Mouse (Mus musculus) CH12.LX (cell line): ENCODE measurements around the gene Akap2. TPM values are rescaled to one million over a fixed set of nuclear protein-coding genes. Genes with fewer than 3 reads are reported as not detected.

Experiments
- DNase-seq: peaks from one replicate; pipeline ENCODE4 v3.0.0-alpha.2; 2013; ENCODE audit errors: extremely low read depth
- H3K27ac ChIP-seq: 2 replicates; pipeline ENCODE4 v1.5.1; 2012; ENCODE audit warnings: low read depth, mild to moderate bottlenecking, control low read depth, moderate library complexity; ENCODE audit not compliant: insufficient read depth
- H3K27me3 ChIP-seq: replicated peaks from 2 replicates; pipeline ENCODE3; 2012; ENCODE audit warnings: inconsistent platforms
- H3K36me3 ChIP-seq, 2 experiments: replicated peaks in 1 of 2; 2 replicates each; pipeline versions ENCODE3 to v1.6.1; 2012; ENCODE audit warnings: inconsistent platforms in 1 of 2, low read length in 1 of 2, mild to moderate bottlenecking in 1 of 2, mixed read lengths in 1 of 2, moderate library complexity in 1 of 2; ENCODE audit not compliant: control insufficient read depth in 1 of 2, insufficient read depth in 1 of 2
- H3K4me1 ChIP-seq, 2 experiments: 2 replicates each; pipeline ENCODE4 v1.6.1; 2012; ENCODE audit warnings: inconsistent platforms in 1 of 2, moderate library complexity in 1 of 2; ENCODE audit not compliant: insufficient read depth in 2 of 2, control insufficient read depth in 1 of 2
- H3K4me2 ChIP-seq: 2 replicates; pipeline ENCODE4 v1.6.1; 2012; ENCODE audit warnings: low read depth, mild to moderate bottlenecking, control low read depth; ENCODE audit not compliant: poor library complexity, insufficient read depth, severe bottlenecking
- H3K4me3 ChIP-seq, 3 experiments: fragments of 150-350 bp in 1 of 3; sonication (generic) in 1 of 3; replicated peaks in 1 of 3; 2 replicates each; pipeline versions ENCODE3 to v1.5.1; 2011 to 2012; ENCODE audit warnings: low read depth in 2 of 3, low read length in 2 of 3, mild to moderate bottlenecking in 2 of 3, moderate library complexity in 2 of 3, control low read depth in 1 of 3, improper control_type of control experiment in 1 of 3, inconsistent platforms in 1 of 3, mixed read lengths in 1 of 3; ENCODE audit not compliant: poor library complexity in 1 of 3
- H3K79me2 ChIP-seq: replicated peaks from 2 replicates; pipeline ENCODE4 v1.6.1; 2012; ENCODE audit warnings: mild to moderate bottlenecking, moderate library complexity; ENCODE audit not compliant: control insufficient read depth, poor library complexity, insufficient read depth, severe bottlenecking; ENCODE audit errors: extremely low read depth
- H3K9ac ChIP-seq: 2 replicates; pipeline ENCODE4 v1.6.1; 2012; ENCODE audit warnings: low read depth, mild to moderate bottlenecking, control low read depth, moderate library complexity; ENCODE audit not compliant: insufficient read depth
- H3K9me3 ChIP-seq: replicated peaks from 2 replicates; pipeline ENCODE3; 2012; ENCODE audit warnings: low read length, inconsistent platforms, mixed read lengths
- CHD1 ChIP-seq: IDR thresholded peaks from 2 replicates; pipeline ENCODE4 v1.6.1; 2012; ENCODE audit warnings: low read depth, low read length, improper control_type of control experiment, inconsistent platforms
- CHD2 ChIP-seq: IDR thresholded peaks from 2 replicates; pipeline ENCODE4 v1.6.1; 2011; ENCODE audit warnings: low read length, improper control_type of control experiment
- CTCF ChIP-seq, 2 experiments: IDR thresholded peaks in 1 of 2; conservative IDR thresholded peaks in 1 of 2; 2 replicates each; pipeline ENCODE4 v1.5.1; 2011 to 2012; ENCODE audit warnings: low read depth in 2 of 2, low read length in 2 of 2, improper control_type of control experiment in 1 of 2, inconsistent platforms in 1 of 2, mild to moderate bottlenecking in 1 of 2, moderate library complexity in 1 of 2
- E2F4 ChIP-seq: IDR thresholded peaks from 2 replicates; pipeline ENCODE4 v1.6.1; 2011; ENCODE audit warnings: low read depth, low read length, improper control_type of control experiment; ENCODE audit not compliant: insufficient replicate concordance
- GABPA ChIP-seq: IDR thresholded peaks from 2 replicates; pipeline ENCODE4 v1.6.1; 2012; ENCODE audit warnings: low read depth, low read length, improper control_type of control experiment, inconsistent platforms; ENCODE audit not compliant: insufficient replicate concordance
- HCFC1 ChIP-seq: IDR thresholded peaks from 2 replicates; pipeline ENCODE4 v1.6.1; 2012; ENCODE audit warnings: low read depth, mild to moderate bottlenecking, inconsistent platforms, low read length, improper control_type of control experiment
- IRF4 ChIP-seq: IDR thresholded peaks from 2 replicates; pipeline ENCODE4 v1.6.1; 2014; ENCODE audit warnings: low read depth, mild to moderate bottlenecking, inconsistent platforms, low read length, improper control_type of control experiment
- JUN ChIP-seq: IDR thresholded peaks from 2 replicates; pipeline ENCODE4 v1.6.1; 2011; ENCODE audit warnings: low read depth, mild to moderate bottlenecking, low read length, improper control_type of control experiment, moderate library complexity; ENCODE audit not compliant: insufficient read depth
- MAFK ChIP-seq: IDR thresholded peaks from 2 replicates; pipeline ENCODE4 v1.6.1; 2011; ENCODE audit warnings: low read length, improper control_type of control experiment; ENCODE audit not compliant: insufficient replicate concordance
- MAZ ChIP-seq: IDR thresholded peaks from 2 replicates; pipeline ENCODE4 v1.6.1; 2012; ENCODE audit warnings: low read depth, mild to moderate bottlenecking, inconsistent platforms, low read length, improper control_type of control experiment, moderate library complexity
- MEF2A ChIP-seq: IDR thresholded peaks from 2 replicates; pipeline ENCODE4 v1.6.1; 2014; ENCODE audit warnings: low read depth, mild to moderate bottlenecking, inconsistent platforms, low read length, improper control_type of control experiment, borderline replicate concordance
- MXI1 ChIP-seq: IDR thresholded peaks from 2 replicates; pipeline ENCODE4 v1.6.1; 2011; ENCODE audit warnings: mild to moderate bottlenecking, low read depth, low read length, improper control_type of control experiment
- MYC ChIP-seq: IDR thresholded peaks from 2 replicates; pipeline ENCODE4 v1.6.1; 2011; ENCODE audit warnings: low read depth, mild to moderate bottlenecking, improper control_type of control experiment, low read length
- NRF1 ChIP-seq: IDR thresholded peaks from 2 replicates; pipeline ENCODE4 v1.6.1; 2014; ENCODE audit warnings: low read depth, mild to moderate bottlenecking, inconsistent platforms, low read length, improper control_type of control experiment, moderate library complexity
- POLR2A ChIP-seq: IDR thresholded peaks from 2 replicates; pipeline ENCODE4 v1.6.1; 2011; ENCODE audit warnings: low read depth, mild to moderate bottlenecking, improper control_type of control experiment, low read length
- RCOR1 ChIP-seq: conservative IDR thresholded peaks from 2 replicates; pipeline ENCODE4 v1.6.1; 2012; ENCODE audit warnings: low read depth, mild to moderate bottlenecking, inconsistent platforms, low read length, improper control_type of control experiment
- SIN3A ChIP-seq: IDR thresholded peaks from 2 replicates; pipeline ENCODE4 v1.6.1; 2012; ENCODE audit warnings: low read length, improper control_type of control experiment, inconsistent platforms
- SMC3 ChIP-seq: IDR thresholded peaks from 2 replicates; pipeline ENCODE4 v1.6.1; 2011; ENCODE audit warnings: low read depth, low read length, improper control_type of control experiment
- USF2 ChIP-seq: conservative IDR thresholded peaks from 2 replicates; pipeline ENCODE4 v1.6.1; 2011; ENCODE audit warnings: low read depth, low read length, improper control_type of control experiment
- ZC3H11A ChIP-seq: IDR thresholded peaks from 2 replicates; pipeline ENCODE4 v1.6.1; 2012; ENCODE audit warnings: low read depth, mild to moderate bottlenecking, inconsistent platforms, low read length, improper control_type of control experiment
- ZNF384 ChIP-seq: IDR thresholded peaks from 2 replicates; pipeline ENCODE4 v1.6.1; 2012; ENCODE audit warnings: low read depth, low read length, improper control_type of control experiment, inconsistent platforms
- dilution Hi-C: fragments of 300-500 bp; cut with MboI; formaldehyde crosslinking; loops from 2 replicates; pipeline ENCODE4 v1.14.3; 2020; ENCODE audit warnings: low sequenced_read_pairs; ENCODE audit not compliant: extremely low pct_unique_long_range_greater_than_20kb, extremely low pct_ligation_motif_present
- in situ Hi-C: fragments of 300-500 bp; cut with MboI; formaldehyde crosslinking; loops from 3 replicates; pipeline ENCODE4 v1.14.3; 2019; ENCODE audit warnings: low sequenced_read_pairs, low pct_ligation_motif_present, low pct_unique_long_range_greater_than_20kb, mixed read lengths
- polyA plus RNA-seq: library from polyadenylated mRNA; unstranded; fragments of >175 nt; gene quantifications from 2 replicates; pipeline ENCODE4 v1.2.1, GENCODE M21; 2012; ENCODE audit warnings: low read depth; ENCODE audit not compliant: insufficient read length
- total RNA-seq, 2 experiments: library from RNA; depleted of rRNA; stranded (reverse); fragments of 300-350 nt in 1 of 2; fragments of >200 nt in 1 of 2; gene quantifications; 2 replicates each; pipeline ENCODE4 v1.2.3; 2012 to 2014

The Akap2 gene
- total and polyA plus RNA-seq, 3 experiments = 0.25 TPM; not detected in 2

- H3K4me2 ChIP-seq = no peak overlapping the region
- no peaks in the 10 kb centered on the region for H3K79me2 ChIP-seq
- dilution Hi-C loops = no loop called here
- H3K27ac ChIP-seq = no peak overlapping the region
- H3K4me3 ChIP-seq = no peak overlapping the region
- H3K27me3 ChIP-seq = peaks cover 1% of the 10 kb centered on the region
- no peaks in the 10 kb centered on the region for H3K36me3 ChIP-seq
- peaks cover 0 to 15% of the 10 kb centered on the region in 2 experiments; a peak in 2 of 4 replicates for H3K4me1 ChIP-seq
- H3K9ac ChIP-seq = no peak overlapping the region
- no peaks in the 10 kb centered on the region for H3K9me3 ChIP-seq
- no peak for TF ChIP-seq HCFC1
- no peak for TF ChIP-seq JUN
- TF ChIP-seq CHD1 = no peak
- TF ChIP-seq ZC3H11A = no peak
- no peak for TF ChIP-seq MXI1
- no peak for DNase-seq
- in situ Hi-C loops = loop anchor here (5.0 kb wide), 1 partner anchor 122 kb away; no protein-coding TSS in a partner anchor
Observed at GRCm38 (mm10) chr4:57793989-57794388, 76.5 kb downstream of the Akap2 start.

DNA sequence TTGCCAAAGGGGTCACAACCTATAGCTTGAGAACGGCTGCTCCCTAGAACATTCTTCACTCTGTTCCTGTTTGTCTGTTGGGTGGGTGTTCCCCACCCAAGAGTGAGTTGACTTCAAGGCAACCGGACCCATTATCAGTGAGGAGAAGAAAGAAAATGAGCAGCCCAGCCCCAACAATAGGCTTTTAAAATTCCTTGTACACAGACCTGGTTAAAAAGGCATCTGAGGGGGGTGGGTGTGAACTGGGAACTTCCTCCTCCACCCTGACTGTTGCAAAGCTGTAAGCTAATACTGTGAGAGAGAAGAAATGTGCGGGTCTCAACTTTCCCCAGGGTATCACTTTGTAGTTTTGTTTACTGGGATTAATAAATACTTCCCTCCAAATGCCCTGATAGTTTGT, 77.1 kb downstream of the Akap2 start:
- Histone ChIP-seq H3K9me3 (no peaks in the 10 kb centered on the region), H3K27ac (no peak overlapping the region), H3K9ac (no peak overlapping the region), H3K4me3 (no peak overlapping the region), H3K27me3 (peaks cover 1% of the 10 kb centered on the region), H3K36me3 (no peaks in the 10 kb centered on the region), H3K4me2 (no peak overlapping the region), H3K4me1 (peaks cover 0 to 17% of the 10 kb centered on the region in 2 experiments; a peak in 2 of 4 replicates), H3K79me2 (no peaks in the 10 kb centered on the region)
- no peak for DNase-seq
- dilution Hi-C loops (no loop called here), in situ Hi-C loops (loop anchor here (5.0 kb wide), 1 partner anchor 122 kb away; no protein-coding TSS in a partner anchor)
- TF ChIP-seq ZNF384 (no peak), POLR2A (no peak), MAFK (no peak), SMC3 (no peak)

DNA sequence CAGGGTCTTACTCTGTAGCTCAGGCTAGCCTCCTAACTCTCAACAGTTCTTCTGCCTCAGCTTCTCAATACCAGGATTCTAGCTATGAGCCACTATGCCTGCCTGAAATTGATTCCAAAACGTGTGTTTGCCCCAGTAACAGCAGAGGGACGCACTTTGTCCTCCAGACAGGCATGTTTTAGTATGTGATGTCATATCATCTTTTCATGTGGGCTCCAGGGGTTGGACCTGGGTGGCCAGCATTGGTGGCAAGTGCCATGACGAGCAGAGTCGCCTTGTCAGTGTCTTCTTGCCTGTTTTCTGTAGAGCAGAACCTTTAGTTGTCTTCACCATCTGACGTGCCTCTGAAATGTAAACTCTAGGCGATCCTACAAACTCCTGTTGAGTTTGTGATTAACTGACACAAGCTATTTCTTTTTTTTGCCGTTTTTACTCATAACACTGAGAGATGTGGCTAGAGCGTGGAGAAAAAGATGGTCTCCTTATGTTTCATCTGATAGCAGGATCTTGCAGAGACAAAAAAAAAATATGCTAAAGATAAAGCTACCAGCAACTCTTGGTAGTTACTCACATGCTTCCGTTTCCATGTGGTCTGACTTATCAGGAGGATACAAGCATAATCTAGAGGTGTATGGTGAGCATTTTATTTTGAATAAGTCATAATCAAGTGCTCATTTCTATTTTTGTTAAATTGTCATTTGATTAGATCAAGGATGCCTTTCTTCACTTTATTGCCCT, 80.3 kb downstream of the Akap2 start:
- Histone ChIP-seq H3K4me1 (peaks cover 0 to 17% of the 10 kb centered on the region in 2 experiments; a peak in 2 of 4 replicates), H3K4me3 (no peak overlapping the region), H3K36me3 (no peaks in the 10 kb centered on the region), H3K9me3 (no peaks in the 10 kb centered on the region), H3K4me2 (no peak overlapping the region), H3K9ac (no peak overlapping the region), H3K79me2 (no peaks in the 10 kb centered on the region), H3K27ac (no peak overlapping the region), H3K27me3 (peaks cover 1% of the 10 kb centered on the region)
- dilution Hi-C loops = no loop called here
- DNase-seq = no peak
- no peak for TF ChIP-seq MAZ
- no peak for TF ChIP-seq HCFC1
- TF ChIP-seq NRF1 = no peak
- TF ChIP-seq SIN3A = no peak
- TF ChIP-seq ZC3H11A = no peak
- TF ChIP-seq MYC = no peak
- no peak for TF ChIP-seq IRF4
- no peak for TF ChIP-seq E2F4
- no peak for TF ChIP-seq CTCF (conservative IDR thresholded peaks at IDR 0.05 in 1 of 2, IDR thresholded peaks at IDR 0.05 in 1 of 2; ENCODE audit: low read depth in 2 of 2, low read length in 2 of 2)
- no peak for TF ChIP-seq USF2
- TF ChIP-seq MXI1 = no peak
- no peak for TF ChIP-seq MEF2A
- TF ChIP-seq SMC3 = no peak
- TF ChIP-seq RCOR1 = no peak
- TF ChIP-seq GABPA = no peak
- TF ChIP-seq CHD2 = no peak
- in situ Hi-C loops = no loop called here
